Mouse (Mus musculus) cerebellum, postnatal 14 days (tissue): ENCODE results near the gene Ltn1.

ENCODE experiments used
- DNase-seq, 2 experiments: peaks; one replicate each; pipeline ENCODE4 v3.0.0; 2021; ENCODE audit warnings: mixed read lengths in 2 of 2

Gene Ltn1

GRCm38 (mm10) chr16:87387444-87387977 is 44.9 kb downstream of the Ltn1 start:
- DNase-seq = no peak

GRCm38 (mm10) chr16:87384366-87384765 is 48.0 kb downstream of the Ltn1 start:
- DNase-seq = no peak

GRCm38 (mm10) chr16:87382996-87383395 is 49.4 kb downstream of the Ltn1 start:
- DNase-seq = no peak

GRCm38 (mm10) chr16:87366445-87366844 is 66.0 kb downstream of the Ltn1 start:
- no peak for DNase-seq

GRCm38 (mm10) chr16:87366035-87366434 is 66.4 kb downstream of the Ltn1 start:
- DNase-seq = no peak

- DNase-seq = peak; percentile 81 to 83
Observed at GRCm38 (mm10) chr16:87364231-87364630, 68.2 kb downstream of the Ltn1 start.

GRCm38 (mm10) chr16:87360096-87360495 is 72.3 kb downstream of the Ltn1 start:
- no peak for DNase-seq

- no peak for DNase-seq
Observed at GRCm38 (mm10) chr16:87354748-87355147, 77.7 kb downstream of the Ltn1 start.

GRCm38 (mm10) chr16:87354075-87354583 is 78.3 kb downstream of the Ltn1 start, which contains the start of gene N6amt1:
Gene N6amt1 (plus strand): TSS chr16:87354185.
- peak; percentile 93 to 94 for DNase-seq

- DNase-seq = peak in 1 of 2 experiments; percentile 7
Observed at GRCm38 (mm10) chr16:87353605-87354004, 78.8 kb downstream of the Ltn1 start.

- DNase-seq = no peak
Observed at GRCm38 (mm10) chr16:87351386-87352105, 80.9 kb downstream of the Ltn1 start.

- no peak for DNase-seq
Observed at GRCm38 (mm10) chr16:87348133-87348532, 84.3 kb downstream of the Ltn1 start.

GRCm38 (mm10) chr16:87341043-87341572 is 91.3 kb downstream of the Ltn1 start:
- no peak for DNase-seq

GRCm38 (mm10) chr16:87334756-87335155 is 97.7 kb downstream of the Ltn1 start:
- no peak for DNase-seq

- no peak for DNase-seq
Observed at GRCm38 (mm10) chr16:87329986-87330385, 102.4 kb downstream of the Ltn1 start.
